Mouse (Mus musculus) testis, adult 2 months (tissue): ENCODE data around the gene Insr.

ENCODE experiments used
- CTCF ChIP-seq: fragments of 200-500 bp; IDR thresholded peaks from 2 replicates; pipeline ENCODE4 v1.5.1; 2012; ENCODE audit warnings: low read depth, mild to moderate bottlenecking, inconsistent platforms, low read length, moderate library complexity; ENCODE audit not compliant: control insufficient read depth, insufficient read depth, insufficient replicate concordance
- POLR2A ChIP-seq: fragments of 200-500 bp; IDR thresholded peaks from 2 replicates; pipeline ENCODE4 v1.6.1; 2012; ENCODE audit warnings: low read depth, mild to moderate bottlenecking, inconsistent platforms, low read length, moderate library complexity; ENCODE audit not compliant: control insufficient read depth

GRCm38 (mm10) chr8:3202792-3203191 is 76.6 kb downstream of the Insr start:
- no peak for TF ChIP-seq POLR2A
- no peak for TF ChIP-seq CTCF
